Mouse (Mus musculus): ENCODE results near the gene Afmid.

- TF ChIP-seq POLR2A (IDR thresholded peaks at IDR 0.05; ENCODE audit: low read depth, low read length) = no peak
- TF ChIP-seq CTCF (IDR thresholded peaks at IDR 0.05; ENCODE audit: extremely low read depth, insufficient read length, insufficient replicate concordance, low read depth, low read length) = no peak
Observed at GRCm38 (mm10) chr11:117860601-117861000, 34.9 kb downstream of the Afmid start, which contains the start of gene Tmem235.
